Mouse (Mus musculus) forebrain, embryonic 12.5 days (tissue): ENCODE measurements around the gene Sv2a. TPM values are rescaled to one million over a fixed set of nuclear protein-coding genes. Genes with fewer than 3 reads are reported as not detected.
"Not testable (repeated sequence)": the region's sequence is repeated elsewhere in the genome, so short reads cannot be mapped to it uniquely, and the experiment has no call there.

Source experiments
- ATAC-seq: fragments of 200-750 bp; cut with Nextera tagmentation; 2 replicates; pipeline ENCODE4 v1.8.0; 2017; ENCODE audit warnings: moderate TSS enrichment; ENCODE audit not compliant: low FRiP score
- H3K27ac ChIP-seq: fragments of 300-500 bp; sonication (generic); 2 replicates; pipeline ENCODE4 v1.5.1; 2016; ENCODE audit warnings: mild to moderate bottlenecking
- H3K27me3 ChIP-seq: fragments of 300-500 bp; sonication (generic); 2 replicates; pipeline ENCODE4 v1.6.1; 2016; ENCODE audit warnings: mild to moderate bottlenecking
- H3K36me3 ChIP-seq: fragments of 300-500 bp; sonication (generic); replicated peaks from 2 replicates; pipeline ENCODE4 v1.6.1; 2016; ENCODE audit warnings: mild to moderate bottlenecking
- H3K4me1 ChIP-seq: fragments of 300-500 bp; sonication (generic); 2 replicates; pipeline ENCODE4 v1.6.1; 2016
- H3K4me2 ChIP-seq: fragments of 300-500 bp; sonication (generic); 2 replicates; pipeline ENCODE4 v1.6.1; 2016; ENCODE audit warnings: mild to moderate bottlenecking, moderate library complexity
- H3K4me3 ChIP-seq: fragments of 300-500 bp; sonication (generic); replicated peaks from 2 replicates; pipeline ENCODE4 v1.5.1; 2016; ENCODE audit warnings: mild to moderate bottlenecking
- H3K9ac ChIP-seq: fragments of 300-500 bp; sonication (generic); 2 replicates; pipeline ENCODE4 v1.6.1; 2016; ENCODE audit warnings: mild to moderate bottlenecking
- H3K9me3 ChIP-seq: fragments of 300-500 bp; sonication (generic); 2 replicates; pipeline ENCODE4 v1.6.1; 2016
- whole genome bisulfite sequencing: fragments of 180-500 bp; shearing (Covaris S2); methylation state at CpG from one replicate; pipeline ENCODE4 v1.1.7; 2016; 5-methylcytosine and 5-hydroxymethylcytosine counted together
- polyA plus RNA-seq: library from polyadenylated mRNA; unstranded; fragments of >200 nt; fragmentation: Nextera tagmentation; extraction: Ambion mirVana; gene quantifications from 2 replicates; pipeline ENCODE4 v1.2.1, GENCODE M21; 2016

The Sv2a gene
- polyA plus RNA-seq, 1 experiment from 2014 or later: 22.9 TPM

- Histone ChIP-seq H3K36me3 (no peaks in the 10 kb centered on the region), H3K4me1 (peaks cover 26% of the 10 kb centered on the region), H3K4me2 (peak within 1 kb of the TSS; percentile 82), H3K27ac (peak within 1 kb of the TSS; percentile 63), H3K9ac (peak within 1 kb of the TSS; percentile 55), H3K9me3 (no peaks in the 10 kb centered on the region), H3K27me3 (no peaks in the 10 kb centered on the region), H3K4me3 (peak within 1 kb of the TSS; percentile 37)
- ATAC-seq: no peak
- WGBS: 8% methylated on average over 15 of the region's 16 CpGs
Measured at GRCm38 (mm10) chr3:96161869-96162840, 18.8 kb upstream of the Sv2a start, which contains the start of gene Mtmr11. Gene Mtmr11 (plus strand): TSS chr3:96162004.

- no peak overlapping the region for H3K4me3 ChIP-seq
- no peaks in the 10 kb centered on the region for H3K36me3 ChIP-seq
- H3K4me2 ChIP-seq: 0 out of 2 replicates have a peak overlapping the region, but pooled peaks have one; percentile 82
- ATAC-seq: no peak
- H3K9ac ChIP-seq: no peak overlapping the region
- no peak overlapping the region for H3K27ac ChIP-seq
- H3K9me3 ChIP-seq: no peaks in the 10 kb centered on the region
- H3K4me1 ChIP-seq: peaks cover 26% of the 10 kb centered on the region
- WGBS: 87% methylated on average over 6 of the region's 6 CpGs
- no peaks in the 10 kb centered on the region for H3K27me3 ChIP-seq
Measured at GRCm38 (mm10) chr3:96163040-96163439, 17.9 kb upstream of the Sv2a start.

GRCm38 (mm10) chr3:96168466-96169158, 12.3 kb upstream of the Sv2a start:
- H3K4me1 ChIP-seq: peaks cover 23% of the 10 kb centered on the region
- ATAC-seq: no peak
- H3K4me2 ChIP-seq: no peak overlapping the region
- no peak overlapping the region for H3K4me3 ChIP-seq
- no peaks in the 10 kb centered on the region for H3K9me3 ChIP-seq
- H3K27me3 ChIP-seq: no peaks in the 10 kb centered on the region
- peaks cover 13% of the 10 kb centered on the region for H3K36me3 ChIP-seq
- H3K9ac ChIP-seq: no peak overlapping the region
- WGBS: 71% methylated on average over 12 of the region's 12 CpGs
- H3K27ac ChIP-seq: no peak overlapping the region

- no peak for ATAC-seq
- H3K4me1 ChIP-seq: peaks cover 37% of the 10 kb centered on the region
- peaks cover 28% of the 10 kb centered on the region for H3K36me3 ChIP-seq
- H3K9ac ChIP-seq: peak overlapping the region; percentile 33; the same call in 1 of the 2 replicates
- H3K4me2 ChIP-seq: no peak overlapping the region; the same call in 1 of the 2 replicates
- 0 out of 2 replicates have a peak overlapping the region, but pooled peaks have one; percentile 3 for H3K27ac ChIP-seq
- no peak overlapping the region for H3K4me3 ChIP-seq
- 85% methylated on average over 4 of the region's 4 CpGs for WGBS
- no peaks in the 10 kb centered on the region for H3K27me3 ChIP-seq
- no peaks in the 10 kb centered on the region for H3K9me3 ChIP-seq
Measured at GRCm38 (mm10) chr3:96170276-96170675, 10.7 kb upstream of the Sv2a start.

- peak overlapping the region; percentile 64 for H3K4me2 ChIP-seq
- no peaks in the 10 kb centered on the region for H3K27me3 ChIP-seq
- H3K9ac ChIP-seq: peak overlapping the region; percentile 82
- H3K36me3 ChIP-seq: peaks cover 34% of the 10 kb centered on the region
- no peak for ATAC-seq
- WGBS: 78% methylated on average over 10 of the region's 10 CpGs
- H3K27ac ChIP-seq: peak overlapping the region; percentile 98
- H3K9me3 ChIP-seq: no peaks in the 10 kb centered on the region
- peaks cover 37% of the 10 kb centered on the region for H3K4me1 ChIP-seq
- peak overlapping the region; percentile 62; the same call in 1 of the 2 replicates for H3K4me3 ChIP-seq
Measured at GRCm38 (mm10) chr3:96170976-96171545, 9.9 kb upstream of the Sv2a start.

- peak overlapping the region; percentile 64 for H3K4me2 ChIP-seq
- no peaks in the 10 kb centered on the region for H3K9me3 ChIP-seq
- no peaks in the 10 kb centered on the region for H3K27me3 ChIP-seq
- 22% methylated on average over 18 of the region's 18 CpGs for WGBS
- H3K9ac ChIP-seq: peak overlapping the region; percentile 82
- H3K36me3 ChIP-seq: peaks cover 41% of the 10 kb centered on the region
- peaks cover 37% of the 10 kb centered on the region for H3K4me1 ChIP-seq
- peak; percentile 30 for ATAC-seq
- peak overlapping the region; percentile 62 for H3K4me3 ChIP-seq
- H3K27ac ChIP-seq: peak overlapping the region; percentile 98
Measured at GRCm38 (mm10) chr3:96171583-96172196, 9.3 kb upstream of the Sv2a start.

- H3K36me3 ChIP-seq: peaks cover 45% of the 10 kb centered on the region
- H3K4me1 ChIP-seq: peaks cover 37% of the 10 kb centered on the region
- H3K4me2 ChIP-seq: peak within 1 kb of the TSS; percentile 94
- under 1% methylated on average over 51 of the region's 58 CpGs for WGBS
- H3K4me3 ChIP-seq: peak within 1 kb of the TSS; percentile 62
- no peaks in the 10 kb centered on the region for H3K27me3 ChIP-seq
- H3K9me3 ChIP-seq: no peaks in the 10 kb centered on the region
- peak within 1 kb of the TSS; percentile 98 for H3K27ac ChIP-seq
- peak; percentile 94 for ATAC-seq
- H3K9ac ChIP-seq: peak within 1 kb of the TSS; percentile 82
Measured at GRCm38 (mm10) chr3:96172197-96173178, 8.5 kb upstream of the Sv2a start, which contains the start of gene Sf3b4. Gene Sf3b4 (plus strand): TSS chr3:96172332.

- peaks cover 37% of the 10 kb centered on the region for H3K4me1 ChIP-seq
- 36% methylated on average over 7 of the region's 7 CpGs for WGBS
- ATAC-seq: no peak
- no peaks in the 10 kb centered on the region for H3K9me3 ChIP-seq
- peak overlapping the region; percentile 62 for H3K4me3 ChIP-seq
- H3K27ac ChIP-seq: no peak overlapping the region
- peak overlapping the region; percentile 82 for H3K9ac ChIP-seq
- H3K4me2 ChIP-seq: peak overlapping the region; percentile 94
- no peaks in the 10 kb centered on the region for H3K27me3 ChIP-seq
- H3K36me3 ChIP-seq: peaks cover 52% of the 10 kb centered on the region
Measured at GRCm38 (mm10) chr3:96173185-96173584, 7.8 kb upstream of the Sv2a start.

- not testable (repeated sequence) for H3K27ac ChIP-seq, H3K27me3 ChIP-seq, H3K9me3 ChIP-seq, H3K9ac ChIP-seq, ATAC-seq, H3K4me3 ChIP-seq
- Histone ChIP-seq H3K36me3 (peaks cover 59% of the 10 kb centered on the region), H3K4me1 (peaks cover 37% of the 10 kb centered on the region), H3K4me2 (peak overlapping the region; percentile 94)
- 88% methylated on average over 4 of the region's 4 CpGs for WGBS
Measured at GRCm38 (mm10) chr3:96174042-96174441, 6.9 kb upstream of the Sv2a start.

GRCm38 (mm10) chr3:96175251-96175650, 5.7 kb upstream of the Sv2a start:
- no peak overlapping the region for H3K27ac ChIP-seq
- H3K36me3 ChIP-seq: peaks cover 49% of the 10 kb centered on the region
- ATAC-seq: no peak

GRCm38 (mm10) chr3:96178427-96178826, 2.5 kb upstream of the Sv2a start:
- no peaks in the 10 kb centered on the region for H3K9me3 ChIP-seq
- H3K27ac ChIP-seq: no peak overlapping the region
- H3K9ac ChIP-seq: no peak overlapping the region
- H3K4me1 ChIP-seq: peaks cover 41% of the 10 kb centered on the region
- peaks cover 46% of the 10 kb centered on the region for H3K36me3 ChIP-seq
- no peak overlapping the region for H3K4me2 ChIP-seq
- peaks cover 5% of the 10 kb centered on the region; the same call in 1 of the 2 replicates for H3K27me3 ChIP-seq
- 93% methylated on average over 4 of the region's 4 CpGs for WGBS
- no peak overlapping the region for H3K4me3 ChIP-seq
- ATAC-seq: no peak

More at GRCm38 (mm10) chr3:96175251-96175650, 5.7 kb upstream of the Sv2a start:
- no peaks in the 10 kb centered on the region for H3K9me3 ChIP-seq
- no peak overlapping the region for H3K4me3 ChIP-seq
- H3K4me2 ChIP-seq: no peak overlapping the region
- 93% methylated on average over 6 of the region's 6 CpGs for whole genome bisulfite sequencing
- no peaks in the 10 kb centered on the region for H3K27me3 ChIP-seq
- H3K4me1 ChIP-seq: peaks cover 36% of the 10 kb centered on the region
- no peak overlapping the region for H3K9ac ChIP-seq
